Mouse (Mus musculus) hindbrain, postnatal 0 days (tissue): Measurements from ENCODE around the gene Flot2. TPM values are rescaled to one million over a fixed set of nuclear protein-coding genes. Genes with fewer than 3 reads are reported as not detected.
A peak's percentile ranks its signal among the peaks of the same experiment; 100 is the strongest.

ENCODE experiments used
- ATAC-seq: fragments of 200-750 bp; cut with Nextera tagmentation; 2 replicates; pipeline ENCODE4 v1.8.0; 2017; ENCODE audit warnings: mild to moderate bottlenecking, moderate TSS enrichment, moderate library complexity
- DNase-seq: peaks from one replicate; pipeline ENCODE4 v3.0.0-alpha.2; 2015; ENCODE audit warnings: low spot score
- H3K27ac ChIP-seq: fragments of 300-500 bp; sonication (generic); 2 replicates; pipeline ENCODE4 v1.5.1; 2014; ENCODE audit warnings: mild to moderate bottlenecking
- H3K27me3 ChIP-seq: fragments of 300-500 bp; sonication (generic); 2 replicates; pipeline ENCODE4 v1.6.1; 2014; ENCODE audit warnings: low read length, mixed read lengths; ENCODE audit not compliant: insufficient read depth
- H3K36me3 ChIP-seq: fragments of 300-500 bp; sonication (generic); 2 replicates; pipeline ENCODE4 v1.6.1; 2014; ENCODE audit warnings: low read length, mixed read lengths; ENCODE audit not compliant: insufficient read depth
- H3K4me1 ChIP-seq: fragments of 300-500 bp; sonication (generic); 2 replicates; pipeline ENCODE4 v1.6.1; 2014; ENCODE audit warnings: antibody characterized with exemption, low read length, mixed read lengths; ENCODE audit not compliant: insufficient read depth
- H3K4me2 ChIP-seq: fragments of 300-500 bp; sonication (generic); 2 replicates; pipeline ENCODE4 v1.6.1; 2014; ENCODE audit warnings: low read depth, mild to moderate bottlenecking, low read length, moderate library complexity, mixed read lengths
- H3K4me3 ChIP-seq: fragments of 300-500 bp; sonication (generic); 2 replicates; pipeline ENCODE4 v1.5.1; 2014; ENCODE audit warnings: low read length
- H3K9ac ChIP-seq: fragments of 300-500 bp; sonication (generic); replicated peaks from 2 replicates; pipeline ENCODE4 v1.6.1; 2014; ENCODE audit warnings: mild to moderate bottlenecking, low read length, moderate library complexity, mixed read lengths
- H3K9me3 ChIP-seq: fragments of 300-500 bp; sonication (generic); 2 replicates; pipeline ENCODE4 v1.6.1; 2016; ENCODE audit warnings: low read length, mixed read lengths
- CTCF ChIP-seq: IDR thresholded peaks from 2 replicates; pipeline ENCODE4 v1.5.1; 2016; ENCODE audit warnings: antibody characterized with exemption, control low read depth, low read depth
- WGBS: fragments of 180-500 bp; shearing (Covaris S2); extraction: QIAGEN DNeasy Blood & Tissue Kit; methylation state at CpG from one replicate; pipeline ENCODE4 v1.1.7; 2014; 5-methylcytosine and 5-hydroxymethylcytosine counted together
- polyA plus RNA-seq: library from polyadenylated mRNA; unstranded; fragments of >200 nt; fragmentation: Nextera tagmentation; extraction: Ambion mirVana; gene quantifications from 2 replicates; pipeline ENCODE4 v1.2.1, GENCODE M21; 2015
- total RNA-seq: library from RNA; depleted of rRNA; stranded (reverse); fragments of >200 nt; gene quantifications from 2 replicates; pipeline ENCODE4 v1.2.3, GENCODE M21; 2014

Flot2 gene
- total and polyA plus RNA-seq, 2 experiments from 2014 or later, result 108 to 123 TPM

- peak; percentile 89 for DNase-seq
- WGBS, result 48% methylated on average over 9 of the region's 9 CpGs
- H3K4me2 ChIP-seq, result no peak overlapping the region
- peak; percentile 92 for TF ChIP-seq CTCF
- no peak overlapping the region for H3K9ac ChIP-seq
- peak; percentile 90 for ATAC-seq
- no peak overlapping the region for H3K27ac ChIP-seq
- H3K9me3 ChIP-seq, result no peaks in the 10 kb centered on the region
- H3K4me1 ChIP-seq, result no peaks in the 10 kb centered on the region
- H3K4me3 ChIP-seq, result no peak overlapping the region
- H3K27me3 ChIP-seq, result no peaks in the 10 kb centered on the region
- H3K36me3 ChIP-seq, result peaks cover 36% of the 10 kb centered on the region; the same call in 1 of the 2 replicates
Measured at GRCm38 (mm10) chr11:78059833-78060757, 22.4 kb downstream of the Flot2 start.

- H3K27me3 ChIP-seq, result no peaks in the 10 kb centered on the region
- TF ChIP-seq CTCF, result no peak
Measured at GRCm38 (mm10) chr11:78062563-78062962, 24.8 kb downstream of the Flot2 start.

GRCm38 (mm10) chr11:78065906-78066305 lies 28.2 kb downstream of the Flot2 start:
- Histone ChIP-seq H3K27me3 (no peaks in the 10 kb centered on the region), H3K4me1 (no peaks in the 10 kb centered on the region), H3K9ac (no peak overlapping the region), H3K4me3 (no peak overlapping the region), H3K27ac (no peak overlapping the region), H3K4me2 (no peak overlapping the region), H3K9me3 (no peaks in the 10 kb centered on the region), H3K36me3 (no peaks in the 10 kb centered on the region)
- ATAC-seq (no peak), DNase-seq (no peak)
- WGBS, result 51% methylated on average over 2 of the region's 2 CpGs
- TF ChIP-seq CTCF, result no peak

More at GRCm38 (mm10) chr11:78062563-78062962, 24.8 kb downstream of the Flot2 start:
- H3K9ac ChIP-seq, result no peak overlapping the region
- ATAC-seq (no peak), DNase-seq (no peak)
- no peaks in the 10 kb centered on the region for H3K4me1 ChIP-seq
- H3K27ac ChIP-seq, result no peak overlapping the region
- no peak overlapping the region for H3K4me3 ChIP-seq
- H3K36me3 ChIP-seq, result peaks cover 23% of the 10 kb centered on the region; the same call in 1 of the 2 replicates
- H3K4me2 ChIP-seq, result no peak overlapping the region
- WGBS, result 91% methylated on average over 1 of the region's 1 CpGs
- no peaks in the 10 kb centered on the region for H3K9me3 ChIP-seq

- Histone ChIP-seq H3K9me3 (no peaks in the 10 kb centered on the region), H3K27me3 (no peaks in the 10 kb centered on the region), H3K27ac (no peak overlapping the region), H3K4me2 (no peak overlapping the region), H3K9ac (no peak overlapping the region), H3K36me3 (no peaks in the 10 kb centered on the region), H3K4me1 (no peaks in the 10 kb centered on the region), H3K4me3 (no peak overlapping the region)
- ATAC-seq, result no peak
- 49% methylated on average over 2 of the region's 2 CpGs for WGBS
- TF ChIP-seq CTCF, result no peak
- DNase-seq, result no peak
Measured at GRCm38 (mm10) chr11:78066641-78067040, 28.9 kb downstream of the Flot2 start.

GRCm38 (mm10) chr11:78067566-78067965 lies 29.8 kb downstream of the Flot2 start:
- Histone ChIP-seq H3K4me3 (no peak overlapping the region), H3K27ac (no peak overlapping the region), H3K27me3 (no peaks in the 10 kb centered on the region), H3K36me3 (no peaks in the 10 kb centered on the region), H3K4me1 (no peaks in the 10 kb centered on the region), H3K9me3 (no peaks in the 10 kb centered on the region), H3K4me2 (no peak overlapping the region), H3K9ac (no peak overlapping the region)
- TF ChIP-seq CTCF, result no peak
- 78% methylated on average over 5 of the region's 5 CpGs for whole genome bisulfite sequencing
- ATAC-seq (no peak), DNase-seq (no peak)

GRCm38 (mm10) chr11:78069130-78069529 lies 31.4 kb downstream of the Flot2 start:
- Histone ChIP-seq H3K4me1 (no peaks in the 10 kb centered on the region), H3K36me3 (peaks cover 13% of the 10 kb centered on the region), H3K27me3 (no peaks in the 10 kb centered on the region), H3K4me3 (no peak overlapping the region), H3K27ac (no peak overlapping the region), H3K4me2 (no peak overlapping the region), H3K9me3 (no peaks in the 10 kb centered on the region), H3K9ac (no peak overlapping the region)
- DNase-seq, result no peak
- ATAC-seq, result no peak
- no peak for TF ChIP-seq CTCF
- 81% methylated on average over 5 of the region's 5 CpGs for WGBS

GRCm38 (mm10) chr11:78069646-78070045 lies 31.9 kb downstream of the Flot2 start:
- DNase-seq (no peak), ATAC-seq (no peak)
- Histone ChIP-seq H3K9me3 (no peaks in the 10 kb centered on the region), H3K4me3 (no peak overlapping the region), H3K36me3 (peaks cover 18% of the 10 kb centered on the region), H3K9ac (no peak overlapping the region), H3K27me3 (no peaks in the 10 kb centered on the region), H3K27ac (no peak overlapping the region), H3K4me1 (no peaks in the 10 kb centered on the region), H3K4me2 (no peak overlapping the region)
- 84% methylated on average over 6 of the region's 6 CpGs for WGBS
- TF ChIP-seq CTCF, result no peak
